Mouse (Mus musculus) kidney, adult 2 months (tissue): ENCODE measurements around the gene Nfic.

Experiments
- CTCF ChIP-seq: fragments of 200-500 bp; conservative IDR thresholded peaks from 2 replicates; pipeline ENCODE4 v1.5.1; 2011; ENCODE audit warnings: low read depth, mild to moderate bottlenecking, control low read depth, low read length, moderate library complexity, mixed read lengths; ENCODE audit not compliant: insufficient read depth, insufficient read length
- POLR2A ChIP-seq: fragments of 200-500 bp; IDR thresholded peaks from one replicate; pipeline ENCODE4 v1.6.1; 2011; ENCODE audit warnings: low read depth, low read length, control low read depth

DNA sequence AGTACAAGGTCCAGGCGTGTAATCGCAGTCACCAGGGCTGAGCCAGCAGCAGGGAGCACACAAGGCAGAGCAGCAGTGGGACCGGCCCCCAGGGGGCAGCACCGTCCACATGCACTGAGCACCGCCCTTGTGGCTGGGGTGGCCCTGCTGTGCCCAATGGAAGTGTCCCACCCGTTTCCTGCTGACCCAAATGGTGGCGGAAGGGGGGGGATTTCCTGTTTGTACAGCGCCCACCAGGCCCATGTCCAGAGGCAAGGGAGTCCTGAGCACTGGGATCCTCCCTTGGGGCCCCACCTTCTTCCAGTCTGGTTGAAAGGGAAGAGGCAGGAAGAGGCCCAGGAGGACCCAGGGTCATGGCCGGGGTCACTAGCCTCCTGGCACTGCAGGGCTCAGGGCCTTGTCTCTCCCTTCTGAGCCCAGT is 46.6 kb downstream of the Nfic start:
- TF ChIP-seq CTCF (peak; percentile 96), POLR2A (no peak)
